Mouse (Mus musculus) embryo, embryonic 9.5 days (tissue): ENCODE measurements around the gene Tmem167.
"Not testable (repeated sequence)": the region's sequence is repeated elsewhere in the genome, so short reads cannot be mapped to it uniquely, and the experiment has no call there.

ENCODE experiments used
- DNase-seq: peaks from one replicate; pipeline ENCODE4 v3.0.0-alpha.2; 2017; ENCODE audit errors: extremely low spot score

The Tmem167 gene

DNA sequence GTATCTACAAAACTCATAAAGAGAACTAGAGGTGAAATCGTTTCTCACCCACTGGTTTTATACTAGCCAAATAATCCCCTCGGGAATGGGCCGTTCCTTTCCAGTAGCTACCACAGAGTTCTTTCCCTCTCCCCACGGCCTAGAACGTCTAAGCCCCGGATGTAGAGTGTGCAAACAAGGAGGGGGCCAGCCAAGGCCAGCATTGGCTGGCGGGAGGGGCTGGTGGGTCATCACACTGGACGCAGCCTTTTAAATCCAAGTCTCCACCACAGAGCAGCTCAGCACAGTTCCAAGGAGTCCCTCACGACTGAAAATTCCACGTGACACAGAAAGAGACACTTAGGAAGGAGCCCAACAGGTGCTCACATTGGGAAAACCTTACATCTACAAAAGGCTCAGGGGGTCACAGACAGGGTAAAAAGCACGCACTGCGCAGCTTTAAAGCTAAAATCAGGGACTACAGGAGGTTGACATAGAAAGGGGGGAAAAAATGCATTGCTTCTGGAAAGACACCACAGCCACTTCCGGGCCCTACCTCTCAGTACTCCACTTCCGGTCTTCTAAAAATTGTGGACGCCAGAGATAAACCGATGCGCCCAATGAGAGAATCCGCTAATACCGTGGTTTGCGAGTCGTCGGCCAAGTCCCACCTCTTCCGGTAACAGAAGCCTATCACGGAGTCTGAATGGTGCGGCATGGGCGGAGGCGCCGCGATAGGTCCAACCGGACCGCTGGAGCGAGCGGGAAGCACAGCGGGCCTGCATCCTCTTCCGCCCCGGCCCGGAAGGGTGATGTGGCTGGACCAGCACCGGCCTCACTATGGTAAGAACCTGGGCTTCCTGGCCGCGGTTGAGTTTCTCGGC, at the start of gene Tmem167, which contains the start of gene Xrcc4:
Gene Tmem167, plus strand, starts transcription at position 162 of the 863 bp plus-strand sequence.
Gene Xrcc4, minus strand, starts transcription at position 647 of the 863 bp plus-strand sequence.
- peak; percentile 92 for DNase-seq

DNA sequence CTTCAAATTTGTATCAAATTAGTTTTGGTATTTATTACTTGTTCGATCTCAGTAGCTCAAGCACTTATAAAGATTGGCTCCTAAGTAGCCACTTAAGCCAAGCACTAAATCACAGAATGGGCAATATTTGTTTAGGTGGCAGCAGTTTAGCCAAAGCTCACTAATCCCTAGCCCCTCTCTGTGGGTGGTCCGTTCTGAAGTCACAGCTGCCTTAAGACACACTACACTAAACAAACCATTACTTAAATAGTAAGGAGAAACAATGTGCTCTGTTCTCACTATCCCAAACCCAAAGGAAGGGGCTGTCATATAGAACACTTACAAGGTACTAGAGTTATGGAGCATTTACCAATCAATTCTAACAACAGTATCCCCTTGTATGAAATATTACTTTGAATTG, 49.3 kb upstream of the Tmem167 start:
- peak; percentile 66 for DNase-seq

DNA sequence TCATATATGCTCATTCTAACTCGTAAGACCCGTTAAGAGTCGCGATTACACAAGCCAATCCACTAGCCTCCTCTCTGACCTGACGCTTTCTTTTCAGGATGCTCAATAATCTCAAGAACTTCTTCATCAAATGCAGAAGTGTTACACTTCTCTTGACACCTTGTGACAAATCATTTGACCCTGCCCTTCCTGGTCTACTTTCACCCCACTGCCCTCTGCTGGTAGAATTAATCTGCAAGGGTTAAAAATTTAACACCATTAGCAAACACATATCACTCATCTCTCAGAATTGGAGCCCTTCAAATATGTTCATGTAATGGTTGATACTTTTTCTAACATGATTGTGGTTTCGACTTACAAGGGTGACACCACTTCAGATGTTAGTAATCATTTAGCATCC, 37.2 kb upstream of the Tmem167 start:
- peak; percentile 14 for DNase-seq

DNA sequence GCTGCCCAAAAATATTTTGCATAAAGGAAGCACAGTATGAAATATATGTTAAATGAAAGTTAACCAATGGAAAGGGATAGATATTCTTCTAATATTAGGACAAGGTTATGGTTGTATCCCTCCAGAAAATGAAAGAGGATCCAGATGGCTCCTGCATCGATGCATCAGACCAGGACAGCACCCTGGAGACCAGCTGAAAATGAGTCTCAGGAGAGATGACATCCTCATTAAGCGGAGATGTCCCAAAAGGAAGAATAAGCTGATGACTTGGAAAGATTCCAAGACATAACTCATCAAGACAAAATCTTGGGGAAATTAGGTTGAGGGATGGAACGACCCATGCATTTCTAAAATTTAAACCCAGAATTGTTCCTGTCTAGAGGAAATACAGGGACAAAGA, 36.5 kb upstream of the Tmem167 start:
- DNase-seq, result no peak

GRCm38 (mm10) chr13:90061877-90062276, 27.0 kb upstream of the Tmem167 start:
- DNase-seq, result no peak

- DNase-seq, result no peak
These were observed 881 bp downstream of the Tmem167 start for GRCm38 (mm10) chr13:90089825-90090183.

DNA sequence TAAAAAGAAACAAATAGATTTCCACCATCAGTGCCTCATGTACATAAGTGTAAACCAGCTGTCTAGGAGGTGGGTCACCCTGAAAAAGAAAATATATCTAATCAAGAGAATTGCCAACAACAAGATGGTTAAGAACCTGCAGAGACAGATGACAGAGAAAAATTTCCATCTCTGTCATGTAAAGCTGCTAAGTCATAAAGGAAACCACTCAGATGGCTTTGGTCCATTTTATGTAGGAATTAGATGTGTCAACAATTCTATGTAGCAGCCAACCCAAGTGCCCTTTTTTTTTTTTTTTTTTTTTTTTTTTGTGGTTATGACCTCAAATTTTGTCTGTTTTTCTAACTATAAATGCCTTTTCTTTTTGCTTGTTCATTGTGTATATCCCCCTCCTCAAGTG, 12.6 kb downstream of the Tmem167 start:
- no peak for DNase-seq

DNA sequence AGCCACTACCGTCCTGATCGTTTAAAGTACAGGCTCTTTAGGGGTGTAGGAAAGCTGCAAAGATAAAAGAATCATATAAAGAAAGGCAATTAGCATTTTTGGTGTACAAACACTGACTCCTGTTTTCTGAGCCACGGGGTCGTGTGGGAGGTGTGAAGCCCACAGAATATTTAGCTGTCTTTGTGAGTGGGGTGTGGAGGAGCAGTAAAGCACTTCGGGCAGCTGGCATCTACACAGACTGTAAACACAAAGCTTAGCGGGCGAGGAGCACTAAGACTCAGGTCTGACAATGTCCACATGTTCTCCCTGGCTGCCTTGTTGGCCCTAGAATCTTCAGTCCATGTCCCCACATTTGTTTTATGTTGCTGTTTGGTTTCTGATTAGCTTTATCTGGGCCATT, 17.2 kb downstream of the Tmem167 start:
- no peak for DNase-seq

DNA sequence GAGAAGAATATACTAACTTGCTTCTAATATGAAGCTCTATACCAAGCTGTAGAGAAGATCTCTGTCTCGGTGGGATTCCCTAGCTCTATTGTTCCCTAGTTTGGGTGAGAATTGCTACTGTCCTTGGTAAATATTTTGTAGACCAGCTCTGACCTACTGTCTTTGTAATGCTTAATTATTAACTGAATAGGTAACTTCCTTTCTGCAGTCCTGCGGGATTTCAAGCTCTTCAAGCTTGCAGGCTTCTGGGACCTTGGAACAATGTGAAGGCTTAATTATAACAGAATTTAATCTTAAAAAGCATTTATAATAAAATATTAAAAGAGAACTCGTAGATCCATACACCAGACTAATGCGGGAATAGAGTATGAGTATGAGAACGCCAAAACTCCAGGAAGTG, 19.8 kb downstream of the Tmem167 start:
- DNase-seq, result not testable (repeated sequence)

DNA sequence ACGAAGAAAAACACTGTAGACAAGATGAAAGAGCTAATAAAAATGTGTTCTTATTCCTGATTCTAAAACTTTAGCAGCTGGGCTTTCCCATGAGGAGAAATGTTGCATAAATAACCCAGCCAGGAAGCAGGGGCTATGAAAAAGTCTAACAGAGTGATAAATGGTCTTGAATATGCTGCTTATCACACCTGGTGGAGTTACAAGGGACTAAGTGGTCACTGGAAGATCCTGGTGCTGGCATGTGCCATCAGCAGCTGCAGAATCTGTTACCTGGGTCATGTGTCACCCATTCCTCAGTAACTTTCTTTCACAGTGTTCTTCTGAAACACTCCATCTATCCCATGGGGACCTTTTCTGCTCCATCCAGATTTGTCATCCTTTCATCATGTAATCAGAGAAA, 22.8 kb downstream of the Tmem167 start:
- DNase-seq, result no peak

- no peak for DNase-seq
These were observed 47.4 kb downstream of the Tmem167 start for GRCm38 (mm10) chr13:90136156-90136910.

GRCm38 (mm10) chr13:90141681-90142080, 52.8 kb downstream of the Tmem167 start:
- DNase-seq, result no peak

DNA sequence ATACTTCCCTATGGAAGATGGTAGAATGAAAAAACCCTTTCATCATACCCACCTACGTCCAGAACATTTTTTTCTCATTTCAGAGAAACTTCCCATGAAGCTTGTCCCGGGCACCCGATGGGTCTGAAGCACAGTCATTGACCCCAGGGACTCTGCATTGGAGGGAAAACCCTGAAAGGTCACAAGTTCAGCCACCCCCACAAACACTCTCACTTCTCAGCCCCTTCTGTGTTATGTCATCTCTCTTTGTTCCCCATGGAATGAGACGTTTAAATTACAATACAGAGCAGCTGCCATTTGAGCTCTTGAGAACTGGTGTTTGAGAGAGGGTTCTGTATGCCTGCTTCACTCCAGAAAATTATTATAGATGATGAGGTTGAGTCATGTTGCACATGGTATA, 54.3 kb downstream of the Tmem167 start:
- DNase-seq, result peak; percentile 63

- no peak for DNase-seq
These were observed 63.0 kb downstream of the Tmem167 start for GRCm38 (mm10) chr13:90151881-90152280.

GRCm38 (mm10) chr13:90152536-90153273, 63.8 kb downstream of the Tmem167 start:
- no peak for DNase-seq

GRCm38 (mm10) chr13:90164147-90164546, 75.2 kb downstream of the Tmem167 start:
- no peak for DNase-seq

DNA sequence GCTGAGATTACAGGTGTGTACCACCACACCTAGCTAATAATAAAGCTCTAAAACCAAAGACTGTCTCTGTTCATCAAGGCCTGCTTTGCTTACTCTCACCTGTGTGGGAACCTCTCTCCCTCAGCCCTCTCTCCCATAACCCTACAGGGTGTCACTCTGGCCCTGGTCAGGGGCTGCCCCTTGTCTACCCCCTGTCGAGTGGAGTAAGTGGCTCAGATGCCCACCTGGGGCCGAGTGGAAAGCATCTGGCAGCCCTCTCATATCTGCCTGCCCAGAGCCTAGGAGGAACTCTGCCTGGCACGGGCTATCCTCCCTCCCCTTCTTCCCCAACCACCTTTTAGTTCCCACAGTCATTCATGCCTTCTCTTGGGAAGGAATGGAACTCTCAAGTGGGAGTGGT, 78.1 kb downstream of the Tmem167 start:
- DNase-seq, result no peak

DNA sequence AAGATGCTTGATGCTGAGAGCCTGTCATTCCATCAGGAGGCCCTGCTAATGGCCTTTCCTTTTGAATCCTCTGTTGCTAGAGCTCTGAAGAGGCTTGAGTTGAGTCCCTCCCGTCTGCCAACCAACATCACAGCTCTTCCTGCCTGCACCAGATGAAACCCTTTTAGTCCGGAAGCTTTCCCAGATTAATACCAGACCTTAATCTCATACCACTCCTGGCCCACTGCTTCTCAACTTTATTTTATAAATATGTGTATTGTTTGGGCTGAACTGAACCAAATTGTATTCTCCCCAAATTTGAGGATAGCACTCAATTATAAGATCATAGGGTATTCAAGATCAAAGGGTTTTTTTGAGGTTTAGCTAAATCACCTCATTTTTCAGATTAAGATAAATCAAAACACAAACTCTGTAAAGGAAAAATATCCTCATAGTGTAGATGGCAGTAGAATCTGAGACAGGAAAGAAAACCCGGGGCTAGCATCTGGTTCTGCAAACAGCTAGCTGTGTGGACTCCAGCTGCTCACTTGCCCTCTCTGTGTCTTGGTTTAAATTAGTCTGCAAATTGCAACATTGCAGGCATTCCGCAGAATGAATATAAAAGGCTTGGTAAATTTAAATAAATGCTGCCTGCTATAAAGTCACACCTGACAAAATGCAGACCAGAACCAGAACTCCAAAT, 81.3 kb downstream of the Tmem167 start:
- DNase-seq, result no peak

GRCm38 (mm10) chr13:90170782-90171179, 81.9 kb downstream of the Tmem167 start:
- no peak for DNase-seq

GRCm38 (mm10) chr13:90171390-90171789, 82.5 kb downstream of the Tmem167 start:
- no peak for DNase-seq

GRCm38 (mm10) chr13:90175662-90176061, 86.7 kb downstream of the Tmem167 start:
- no peak for DNase-seq

DNA sequence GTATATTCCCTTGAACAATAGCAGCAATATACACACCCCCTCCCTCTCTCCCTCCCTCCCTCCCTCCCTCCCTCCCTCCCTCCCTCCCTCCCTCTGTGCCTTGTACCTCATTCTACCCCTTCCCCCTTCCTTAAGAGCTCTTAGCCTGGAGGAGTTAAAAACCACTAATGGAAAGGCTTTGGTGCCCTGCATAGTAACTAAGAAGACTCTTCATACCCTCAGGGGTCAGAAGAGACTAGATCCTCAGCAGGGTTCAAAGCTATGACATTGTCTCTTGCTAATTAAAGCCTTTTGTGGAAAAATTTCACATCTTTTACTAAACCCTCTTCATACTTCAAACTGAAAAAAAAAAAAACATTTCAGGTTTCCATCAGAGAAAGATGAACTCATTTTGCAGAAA, 93.3 kb downstream of the Tmem167 start:
- DNase-seq, result no peak
